Mouse (Mus musculus) hindbrain, embryonic 10.5 days (tissue): ENCODE measurements around the gene Xpo6. TPM values are rescaled to one million over a fixed set of nuclear protein-coding genes. Genes with fewer than 3 reads are reported as not detected.

Experiments used
- DNase-seq: peaks from one replicate; pipeline ENCODE4 v3.0.0-alpha.2; 2017; ENCODE audit warnings: low spot score
- H3K27ac ChIP-seq: fragments of 300-500 bp; sonication (generic); 2 replicates; pipeline ENCODE4 v1.5.1; 2016; ENCODE audit warnings: mild to moderate bottlenecking, moderate library complexity
- H3K27me3 ChIP-seq: fragments of 300-500 bp; sonication (generic); 2 replicates; pipeline ENCODE4 v1.6.1; 2016; ENCODE audit warnings: mild to moderate bottlenecking; ENCODE audit not compliant: poor library complexity, insufficient read depth, severe bottlenecking
- H3K36me3 ChIP-seq: fragments of 300-500 bp; sonication (generic); 2 replicates; pipeline ENCODE4 v1.6.1; 2016; ENCODE audit warnings: mild to moderate bottlenecking, moderate library complexity
- H3K4me1 ChIP-seq: fragments of 300-500 bp; sonication (generic); replicated peaks from 2 replicates; pipeline ENCODE4 v1.6.1; 2016; ENCODE audit warnings: mild to moderate bottlenecking
- H3K4me3 ChIP-seq: fragments of 300-500 bp; sonication (generic); 2 replicates; pipeline ENCODE4 v1.5.1; 2016; ENCODE audit warnings: mild to moderate bottlenecking, moderate library complexity
- H3K9me3 ChIP-seq: fragments of 300-500 bp; sonication (generic); 2 replicates; pipeline ENCODE4 v1.6.1; 2016; ENCODE audit warnings: mild to moderate bottlenecking, moderate library complexity
- WGBS: fragments of 180-500 bp; shearing (Covaris S2); methylation state at CpG from one replicate; pipeline ENCODE4 v1.1.7; 2016; 5-methylcytosine and 5-hydroxymethylcytosine counted together
- polyA plus RNA-seq: library from polyadenylated mRNA; unstranded; fragments of >200 nt; fragmentation: Nextera tagmentation; extraction: Ambion mirVana; gene quantifications from 2 replicates; pipeline ENCODE4 v1.2.1, GENCODE M21; 2016

Xpo6 gene
- polyA plus RNA-seq, 1 experiment from 2014 or later = 60.9 TPM

DNA sequence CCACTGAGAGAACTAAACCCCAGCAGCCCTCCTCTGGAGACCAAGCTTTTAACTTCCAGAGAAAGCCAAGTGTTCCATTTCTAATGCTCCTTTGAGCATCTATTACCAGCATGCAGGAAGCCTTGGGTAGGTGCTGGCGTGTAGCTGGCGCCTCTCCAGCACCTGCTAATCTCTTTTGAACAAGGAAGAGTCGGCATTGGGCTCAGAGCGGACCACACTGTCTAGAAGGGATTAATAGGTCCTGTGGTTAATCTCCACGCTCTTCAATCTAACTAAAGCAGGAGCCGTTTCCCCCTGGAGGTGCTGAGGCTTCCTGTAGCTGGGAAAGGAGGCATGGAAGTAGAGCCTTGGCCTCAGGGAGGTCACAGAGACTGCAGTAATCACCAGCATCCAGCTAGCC lies 145.7 kb downstream of the Xpo6 start:
- 83% methylated on average over 6 of the region's 6 CpGs for WGBS
- peaks cover 76% of the 10 kb centered on the region for H3K4me1 ChIP-seq

DNA sequence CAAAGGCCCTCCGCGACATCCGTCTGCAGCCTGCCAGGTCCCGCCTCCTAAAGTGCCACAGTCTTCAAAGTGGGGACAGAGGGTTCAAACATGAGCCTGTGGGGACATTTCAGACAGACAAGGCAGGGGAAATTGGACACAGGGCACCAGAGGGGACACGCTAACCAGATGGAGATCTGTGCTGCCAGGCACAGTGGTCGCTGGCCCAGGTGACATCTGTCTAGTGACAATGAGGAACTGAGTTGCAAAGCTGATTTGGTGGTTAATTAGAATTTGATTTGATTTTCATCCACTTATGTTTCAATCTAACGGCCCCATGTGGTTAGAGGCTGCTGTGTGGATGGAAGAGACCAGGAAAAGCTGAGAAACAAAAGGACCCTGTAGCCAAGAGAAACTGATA lies 146.7 kb downstream of the Xpo6 start:
- 0 out of 2 replicates have a peak overlapping the region, but pooled peaks have one; percentile 25 for H3K27ac ChIP-seq
- peaks cover 77% of the 10 kb centered on the region for H3K4me1 ChIP-seq
- DNase-seq = peak; percentile 22
- H3K9me3 ChIP-seq = no peaks in the 10 kb centered on the region
- peaks cover 13% of the 10 kb centered on the region for H3K27me3 ChIP-seq
- 80% methylated on average over 7 of the region's 7 CpGs for WGBS
- no peaks in the 10 kb centered on the region for H3K36me3 ChIP-seq
- H3K4me3 ChIP-seq = no peak overlapping the region

More for the DNA sequence above, 145.7 kb downstream of the Xpo6 start:
- Histone ChIP-seq H3K27me3 (peaks cover 13% of the 10 kb centered on the region), H3K27ac (no peak overlapping the region), H3K36me3 (no peaks in the 10 kb centered on the region), H3K4me3 (no peak overlapping the region), H3K9me3 (no peaks in the 10 kb centered on the region)
- DNase-seq = no peak

DNA sequence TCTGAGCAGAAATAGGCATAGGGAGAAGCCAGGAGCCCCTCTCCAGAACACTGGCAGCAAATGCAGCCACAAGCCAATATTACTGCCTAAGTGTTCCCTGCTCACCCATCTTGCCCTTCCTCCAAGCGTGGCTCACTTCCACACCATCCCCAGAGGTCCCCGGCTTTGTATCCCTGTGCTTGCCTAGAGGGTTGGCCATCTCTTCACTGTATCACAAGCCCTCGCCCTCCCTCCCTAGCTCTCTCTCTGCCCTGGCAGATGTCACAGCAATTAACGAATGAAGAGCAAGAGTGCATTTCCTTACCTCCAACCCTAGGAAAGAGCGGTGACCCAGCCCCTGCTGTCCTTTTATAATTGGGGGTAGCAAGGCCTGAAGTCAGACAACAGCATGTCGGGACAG lies 148.4 kb downstream of the Xpo6 start:
- Histone ChIP-seq H3K27me3 (peaks cover 8% of the 10 kb centered on the region; the same call in 1 of the 2 replicates), H3K4me3 (no peak overlapping the region), H3K27ac (peak overlapping the region; percentile 41), H3K9me3 (no peaks in the 10 kb centered on the region), H3K36me3 (no peaks in the 10 kb centered on the region), H3K4me1 (peaks cover 81% of the 10 kb centered on the region)
- peak; percentile 29 for DNase-seq
- WGBS = 45% methylated on average over 6 of the region's 6 CpGs

Other genes with a start within 250 kb of the Xpo6 start
- gene Gsg1l, start 118.1 kb downstream of the Xpo6 start, polyA plus RNA-seq = 3.2 and 4.7 TPM in 2 replicates
- 100 and 180 TPM in 2 replicates for gene Sbk1, start 72.1 kb upstream of the Xpo6 start, polyA plus RNA-seq
- gene Lat, start 169.1 kb upstream of the Xpo6 start, polyA plus RNA-seq = 3.5 and 3.9 TPM in 2 replicates
- gene Spns1, start 176.9 kb upstream of the Xpo6 start, polyA plus RNA-seq = 66.8 and 68.6 TPM in 2 replicates
- gene Nfatc2ip, start 196.2 kb upstream of the Xpo6 start, polyA plus RNA-seq = 3.1 and 3.7 TPM in 2 replicates
- gene Cd19, start 214.4 kb upstream of the Xpo6 start, polyA plus RNA-seq = not detected in 2 replicates
- gene Rabep2, start 228.3 kb upstream of the Xpo6 start, polyA plus RNA-seq = 28.7 and 28.8 TPM in 2 replicates